Mouse (Mus musculus): ENCODE data around the gene Gm37240.

DNA sequence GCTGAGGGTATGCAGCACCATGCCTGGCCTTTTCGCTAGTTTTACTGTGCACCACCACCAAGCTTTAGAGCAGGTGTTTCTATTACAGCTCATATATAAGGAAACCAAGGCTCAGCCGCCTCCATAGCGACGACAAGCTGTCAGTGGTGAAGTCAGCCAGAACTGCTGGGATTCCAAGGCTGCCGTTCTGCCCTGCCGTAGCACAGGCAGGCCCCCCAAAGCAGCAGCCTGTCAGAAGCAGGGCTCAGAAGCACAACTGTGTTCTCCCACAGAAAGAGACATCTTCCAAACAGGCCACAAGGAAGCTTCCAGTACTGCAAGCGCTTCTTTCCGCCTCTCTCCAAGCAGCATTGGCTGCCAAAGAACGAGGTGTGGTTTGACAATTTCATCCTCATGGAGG is 871.7 kb downstream of the Gm37240 start:
- TF ChIP-seq CTCF (IDR thresholded peaks at IDR 0.05; ENCODE audit: low read depth, low read length) (no peak), POLR2A (IDR thresholded peaks at IDR 0.05; ENCODE audit: borderline replicate concordance, low read depth, low read length) (no peak)

All from bone marrow macrophage, adult 2 months (primary cell).